Mouse (Mus musculus): ENCODE measurements at regions not wholly inside any gene's neighbourhood (a gene's known extent, or its start where the extent isn't known, plus 50 kb on each side); places are given as distances from the start of the nearest gene placed in this dataset.

DNA sequence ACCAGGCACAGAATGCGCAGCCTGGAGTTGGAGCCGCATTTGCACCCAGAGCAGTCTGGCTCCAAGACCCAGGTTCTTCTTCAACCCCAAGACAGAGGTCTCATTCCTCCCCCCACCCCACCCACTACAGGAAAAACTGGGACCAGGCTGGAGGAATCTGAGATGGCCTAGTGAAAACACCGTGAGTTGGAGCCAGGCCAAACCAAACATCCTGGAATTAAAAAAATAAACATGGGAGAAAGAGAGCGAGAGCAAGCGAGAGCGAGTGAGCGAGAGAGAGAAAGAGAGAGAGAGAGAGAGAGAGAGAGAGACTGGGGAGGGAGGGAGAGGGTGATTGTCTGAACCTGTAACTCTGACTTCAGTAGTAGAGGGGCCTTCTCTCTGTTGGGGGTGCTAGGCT, 138.8 kb downstream of the Mn1 start:
- TF ChIP-seq POLR2A (IDR thresholded peaks at IDR 0.05; ENCODE audit: borderline replicate concordance, extremely low read depth, low read depth, low read length) (no peak), CTCF (IDR thresholded peaks at IDR 0.05; ENCODE audit: insufficient read depth, low read length) (no peak)
